Mouse (Mus musculus) C2C12 (cell line): ENCODE data around the gene Acacb. TPM values are rescaled to one million over a fixed set of nuclear protein-coding genes. Genes with fewer than 3 reads are reported as not detected.
A peak's percentile ranks its signal among the peaks of the same experiment; 100 is the strongest.

Source experiments
- H3K27me3 ChIP-seq: one replicate; pipeline ENCODE4 v1.6.1; 2011; ENCODE audit not compliant: control insufficient read depth, insufficient read depth, insufficient read length
- H3K36me3 ChIP-seq: one replicate; pipeline ENCODE4 v1.6.1; 2011; ENCODE audit not compliant: control insufficient read depth, insufficient read depth
- H3K4me3 ChIP-seq: one replicate; pipeline ENCODE4 v1.5.1; 2011; ENCODE audit warnings: mild to moderate bottlenecking, control low read depth; ENCODE audit not compliant: poor library complexity, insufficient read depth, severe bottlenecking
- H3K79me2 ChIP-seq: one replicate; pipeline ENCODE4 v1.6.1; 2011; ENCODE audit not compliant: control insufficient read depth, insufficient read depth
- H3K79me3 ChIP-seq: one replicate; pipeline ENCODE4 v1.6.1; 2011; ENCODE audit warnings: low read depth, control low read depth
- H3ac ChIP-seq: one replicate; pipeline ENCODE3; 2011; ENCODE audit warnings: low read depth; ENCODE audit not compliant: control insufficient read depth, insufficient read length
- CEBPB ChIP-seq: IDR thresholded peaks from one replicate; pipeline ENCODE4 v1.6.1; 2011; ENCODE audit warnings: low read depth, mild to moderate bottlenecking, control low read depth, moderate library complexity
- CTCF ChIP-seq: IDR thresholded peaks from one replicate; pipeline ENCODE4 v1.5.1; 2011; ENCODE audit not compliant: control insufficient read depth, insufficient read depth, insufficient read length
- FOSL1 ChIP-seq: IDR thresholded peaks from one replicate; pipeline ENCODE4 v1.8.0; 2011; ENCODE audit warnings: mild to moderate bottlenecking, low read length; ENCODE audit not compliant: poor library complexity, insufficient read depth, severe bottlenecking
- MAX ChIP-seq: IDR thresholded peaks from one replicate; pipeline ENCODE4 v1.6.1; 2011; ENCODE audit warnings: mild to moderate bottlenecking, control low read depth
- MYOD1 ChIP-seq: IDR thresholded peaks from one replicate; pipeline ENCODE4 v1.6.1; 2011; ENCODE audit warnings: low read depth; ENCODE audit not compliant: control insufficient read depth, insufficient read length
- MYOG ChIP-seq: IDR thresholded peaks from one replicate; pipeline ENCODE4 v1.6.1; 2011; ENCODE audit not compliant: control insufficient read depth, insufficient read length; ENCODE audit errors: extremely low read depth
- USF1 ChIP-seq: IDR thresholded peaks from one replicate; pipeline ENCODE4 v1.6.1; 2011; ENCODE audit warnings: low read depth, mild to moderate bottlenecking, control low read depth, moderate library complexity
- polyA plus RNA-seq: library from polyadenylated mRNA; unstranded; fragments of >200 nt; fragmentation: generic; extraction: Trizol; gene quantifications from one replicate; pipeline ENCODE4 v1.2.1, GENCODE M21; 2012; ENCODE audit warnings: missing spikeins

The Acacb gene
- polyA plus RNA-seq, 1 experiment: 0.26 TPM

DNA sequence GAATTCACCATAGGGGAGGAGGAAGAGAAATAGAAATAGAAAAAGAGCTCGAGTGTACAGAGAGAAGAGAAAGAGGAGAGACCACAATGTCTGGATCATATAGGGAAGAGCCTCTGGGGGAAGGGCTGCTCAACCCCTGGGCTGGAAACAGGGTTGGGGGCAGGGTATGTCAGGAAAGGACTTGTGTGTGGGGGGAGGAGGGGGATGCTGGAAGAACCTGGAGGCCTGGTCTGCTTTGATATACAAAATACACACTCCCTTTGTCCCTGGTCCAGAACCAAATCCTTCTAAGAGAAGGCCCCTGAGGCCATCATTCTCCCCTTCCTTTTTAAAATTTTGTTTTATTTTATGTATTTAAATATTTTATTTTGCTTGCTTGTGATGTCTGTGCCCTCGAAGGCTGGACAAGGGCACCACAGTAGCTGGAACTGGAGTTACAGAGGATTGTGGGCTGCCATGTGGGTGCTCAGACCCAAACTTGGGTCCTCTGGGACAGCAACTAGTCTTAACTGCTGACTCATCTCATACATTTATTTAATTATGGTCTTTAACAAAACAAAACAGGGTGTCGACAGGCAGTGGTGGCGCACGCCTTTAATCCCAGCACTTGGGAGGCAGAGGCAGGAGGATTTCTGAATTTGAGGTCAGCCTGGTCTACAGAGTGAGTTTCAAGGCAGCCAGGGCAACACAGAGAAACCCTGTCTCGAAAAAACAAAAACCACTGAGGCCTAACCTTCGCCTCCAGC is 19.7 kb upstream of the Acacb start:
- no peak for TF ChIP-seq CTCF
- no peak for TF ChIP-seq MAX
- TF ChIP-seq CEBPB: no peak
- TF ChIP-seq MYOD1: no peak
- no peak for TF ChIP-seq MYOG
- no peak for TF ChIP-seq FOSL1
- TF ChIP-seq USF1: no peak
- Histone ChIP-seq H3K79me3 (no peaks in the 10 kb centered on the region), H3K4me3 (no peak overlapping the region), H3ac (no peak overlapping the region), H3K36me3 (peaks cover under 1% of the 10 kb centered on the region), H3K79me2 (no peaks in the 10 kb centered on the region), H3K27me3 (no peaks in the 10 kb centered on the region)

DNA sequence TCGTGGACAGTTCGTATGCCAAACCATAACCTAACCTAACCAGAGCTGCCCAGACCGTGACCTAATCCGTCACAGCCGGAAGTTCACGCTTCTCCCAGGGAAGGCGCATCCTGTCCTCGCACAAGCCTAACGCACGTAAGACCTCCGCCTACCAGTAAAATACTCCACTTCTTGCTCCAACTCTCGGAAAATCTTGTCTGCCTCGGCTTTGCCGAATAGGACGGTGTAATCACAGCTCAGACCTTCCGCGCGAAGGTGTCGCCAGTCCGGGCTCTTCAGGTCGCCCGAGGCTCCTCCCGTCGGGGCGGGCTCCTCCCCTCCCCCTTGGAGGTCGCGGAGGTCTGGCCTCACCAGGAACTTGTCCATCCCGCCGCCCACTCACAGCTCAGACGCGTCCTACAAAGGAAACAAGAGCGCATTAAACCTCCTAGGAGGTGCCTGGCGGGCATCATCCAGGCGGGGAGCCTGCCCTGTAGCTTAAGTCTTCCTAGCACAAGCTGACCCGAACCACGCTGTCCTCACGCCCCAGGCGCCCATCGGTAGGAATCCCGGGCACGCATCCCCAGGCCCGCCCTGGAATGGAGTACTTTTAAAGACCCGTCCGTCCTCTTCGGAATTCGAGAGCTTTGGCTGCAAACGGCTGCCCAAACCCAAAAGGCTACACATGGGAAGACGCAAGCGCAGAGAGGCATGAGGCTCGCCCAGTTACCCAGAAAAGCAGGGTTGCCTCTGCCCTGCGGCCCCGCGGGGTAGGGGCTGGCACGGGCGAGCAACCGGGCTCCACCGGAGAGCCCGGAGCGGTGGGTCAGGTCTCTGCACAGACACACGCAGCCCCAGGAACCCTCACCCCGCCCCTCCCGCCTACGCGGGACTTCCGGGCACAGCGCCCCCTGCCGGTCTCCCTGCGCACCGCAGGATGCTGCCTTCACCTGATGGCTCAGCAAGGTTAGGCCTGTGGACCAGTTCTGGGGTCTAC is 18.7 kb upstream of the Acacb start, which contains the start of gene Alkbh2:
TSS of gene Alkbh2 (minus strand) at position 845 of the 976 bp plus-strand sequence.
- H3K4me3 ChIP-seq: peak within 1 kb of the TSS; percentile 30
- H3ac ChIP-seq: peak within 1 kb of the TSS; percentile 66
- TF ChIP-seq MYOD1 (no peak), CTCF (peak; percentile 88), USF1 (no peak), MYOG (no peak)
- H3K79me2 ChIP-seq: no peaks in the 10 kb centered on the region
- no peaks in the 10 kb centered on the region for H3K36me3 ChIP-seq
- no peaks in the 10 kb centered on the region for H3K27me3 ChIP-seq
- H3K79me3 ChIP-seq: no peaks in the 10 kb centered on the region

DNA sequence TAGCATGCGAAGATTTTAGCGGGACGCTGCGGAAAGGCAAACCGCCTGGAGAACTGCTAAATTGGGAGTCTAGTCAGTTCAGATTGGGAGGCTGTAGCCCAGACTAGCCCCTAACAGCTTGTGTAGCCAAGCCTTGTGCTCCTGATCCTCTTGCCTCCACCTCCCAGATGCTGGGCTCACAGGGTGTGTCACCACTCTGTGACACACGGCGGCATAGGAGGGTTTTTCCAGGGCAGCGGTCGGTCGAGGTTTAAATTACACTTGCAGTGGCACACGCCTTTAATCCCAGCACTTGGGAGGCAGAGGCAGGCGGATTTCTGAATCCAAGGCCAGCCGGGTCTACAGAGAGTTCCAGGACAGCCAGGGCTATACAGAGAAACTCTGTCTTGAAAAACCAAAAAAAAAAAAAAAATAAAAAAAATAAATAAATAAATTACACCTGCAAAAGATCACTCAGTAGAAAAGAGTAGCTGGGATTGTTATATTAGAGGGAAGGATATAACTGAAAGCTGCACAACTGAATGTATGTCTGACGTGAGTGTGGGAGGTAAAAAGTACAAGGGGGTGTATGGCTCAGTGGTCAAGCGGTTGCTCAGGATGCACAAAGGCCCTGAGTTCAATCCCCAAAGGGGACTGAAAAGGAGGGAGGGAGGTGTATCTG is 16.7 kb upstream of the Acacb start:
- no peak overlapping the region for H3K4me3 ChIP-seq
- TF ChIP-seq CEBPB (no peak), MYOG (no peak), FOSL1 (no peak)

DNA sequence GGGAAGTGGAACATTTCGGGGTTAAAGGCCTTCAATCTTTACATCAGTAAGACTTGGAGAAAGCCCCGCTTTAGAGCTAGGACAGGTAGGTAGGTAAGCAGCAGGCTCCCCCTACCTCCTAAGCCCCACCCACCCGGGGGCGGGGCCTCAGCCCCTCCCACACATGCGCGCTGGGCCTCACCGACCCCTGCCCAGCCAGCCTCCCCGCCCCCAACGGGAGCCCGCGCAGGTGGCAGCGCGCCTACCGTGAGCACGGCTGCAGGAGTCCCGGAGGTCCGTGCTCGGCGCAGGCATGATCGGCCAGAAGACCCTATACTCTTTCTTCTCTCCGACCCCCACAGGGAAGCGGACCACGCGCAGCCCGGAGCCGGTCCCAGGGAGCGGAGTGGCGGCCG is 16.1 kb upstream of the Acacb start, which contains the start of gene Ung:
TSS of gene Ung (plus strand) at position 176 of the 395 bp plus-strand sequence.
- H3ac ChIP-seq: peak within 1 kb of the TSS; percentile 64
- H3K27me3 ChIP-seq: no peaks in the 10 kb centered on the region
- no peak for TF ChIP-seq CEBPB
- no peak for TF ChIP-seq FOSL1
- no peak for TF ChIP-seq CTCF
- TF ChIP-seq USF1: no peak
- TF ChIP-seq MYOD1: no peak
- TF ChIP-seq MYOG: no peak
- TF ChIP-seq MAX: no peak
- peak within 1 kb of the TSS; percentile 36 for H3K4me3 ChIP-seq
- H3K79me3 ChIP-seq: no peaks in the 10 kb centered on the region
- no peaks in the 10 kb centered on the region for H3K79me2 ChIP-seq
- H3K36me3 ChIP-seq: peaks cover 4% of the 10 kb centered on the region

More for the DNA sequence above, 16.7 kb upstream of the Acacb start:
- no peak overlapping the region for H3ac ChIP-seq
- no peaks in the 10 kb centered on the region for H3K79me2 ChIP-seq
- no peaks in the 10 kb centered on the region for H3K79me3 ChIP-seq
- H3K27me3 ChIP-seq: no peaks in the 10 kb centered on the region
- peaks cover 4% of the 10 kb centered on the region for H3K36me3 ChIP-seq

DNA sequence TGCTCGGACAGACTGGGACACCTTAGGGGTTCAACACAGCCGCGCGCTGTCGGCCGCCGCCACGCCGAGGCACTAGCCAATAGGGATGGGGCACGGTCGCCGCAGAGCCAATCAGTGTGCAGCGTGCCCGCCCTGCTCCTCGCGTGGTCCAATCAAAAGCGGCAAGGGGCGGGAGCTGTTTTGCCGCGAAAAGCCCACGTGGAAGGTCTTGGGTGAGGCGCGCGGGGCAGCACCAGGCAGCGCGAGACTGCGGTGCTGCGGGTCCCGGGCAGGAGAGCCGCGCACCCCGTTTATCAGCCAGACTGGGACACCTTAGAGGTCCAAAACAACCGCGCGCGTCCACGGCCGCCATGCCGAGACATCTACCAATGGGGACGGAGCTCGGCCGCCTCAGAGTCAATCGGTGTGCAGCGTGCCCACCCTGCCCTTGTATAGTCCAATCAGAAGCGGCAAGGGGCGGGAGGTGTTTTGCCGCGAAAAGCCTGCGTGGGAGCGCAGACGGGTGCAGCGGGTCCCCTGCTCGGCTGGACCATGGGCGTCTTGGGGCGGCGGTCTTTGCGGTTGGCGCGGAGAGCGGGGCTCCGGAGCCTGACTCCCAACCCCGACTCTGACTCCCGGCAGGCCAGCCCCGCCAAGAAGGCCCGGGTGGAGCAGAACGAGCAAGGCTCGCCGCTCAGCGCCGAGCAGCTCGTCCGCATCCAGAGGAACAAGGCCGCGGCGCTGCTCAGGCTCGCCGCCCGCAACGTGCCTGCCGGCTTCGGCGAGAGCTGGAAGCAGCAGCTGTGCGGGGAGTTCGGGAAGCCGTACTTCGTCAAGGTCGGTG is 15.4 kb upstream of the Acacb start:
- TF ChIP-seq CEBPB (no peak), MAX (peak; percentile 96)
- Histone ChIP-seq H3K79me3 (no peaks in the 10 kb centered on the region), H3ac (peak overlapping the region; percentile 52), H3K36me3 (peaks cover 4% of the 10 kb centered on the region), H3K79me2 (no peaks in the 10 kb centered on the region), H3K4me3 (peak overlapping the region; percentile 36), H3K27me3 (no peaks in the 10 kb centered on the region)
